Mouse (Mus musculus) intestine, postnatal 0 days (tissue): ENCODE data around the gene Plekhg5. TPM values are rescaled to one million over a fixed set of nuclear protein-coding genes. Genes with fewer than 3 reads are reported as not detected.

Experiments
- ATAC-seq: fragments of 200-750 bp; cut with Nextera tagmentation; 2 replicates; pipeline ENCODE4 v1.8.0; 2017; ENCODE audit warnings: mild to moderate bottlenecking, moderate TSS enrichment, moderate library complexity
- H3K27ac ChIP-seq: fragments of 300-500 bp; sonication (generic); 2 replicates; pipeline ENCODE4 v1.5.1; 2014; ENCODE audit warnings: mild to moderate bottlenecking, low read depth, low read length, moderate library complexity
- H3K27me3 ChIP-seq: fragments of 300-500 bp; sonication (generic); replicated peaks from 2 replicates; pipeline ENCODE4 v1.6.1; 2014; ENCODE audit warnings: low read length, mixed read lengths; ENCODE audit not compliant: control insufficient read depth, insufficient read depth
- H3K36me3 ChIP-seq: fragments of 300-500 bp; sonication (generic); 2 replicates; pipeline ENCODE4 v1.6.1; 2014; ENCODE audit warnings: mild to moderate bottlenecking, moderate library complexity; ENCODE audit not compliant: control insufficient read depth, insufficient read depth
- H3K4me1 ChIP-seq: fragments of 300-500 bp; sonication (generic); replicated peaks from 2 replicates; pipeline ENCODE4 v1.6.1; 2014; ENCODE audit warnings: antibody characterized with exemption, low read length, mixed read lengths; ENCODE audit not compliant: control insufficient read depth, insufficient read depth
- H3K4me2 ChIP-seq: fragments of 300-500 bp; sonication (generic); replicated peaks from 2 replicates; pipeline ENCODE4 v1.6.1; 2014; ENCODE audit warnings: low read depth, mild to moderate bottlenecking, moderate library complexity
- H3K4me3 ChIP-seq: fragments of 300-500 bp; sonication (generic); 2 replicates; pipeline ENCODE4 v1.5.1; 2014; ENCODE audit warnings: low read depth, low read length
- H3K9ac ChIP-seq: fragments of 300-500 bp; sonication (generic); 2 replicates; pipeline ENCODE4 v1.6.1; 2014; ENCODE audit warnings: mild to moderate bottlenecking, low read depth, low read length
- H3K9me3 ChIP-seq: fragments of 300-500 bp; sonication (generic); 2 replicates; pipeline ENCODE4 v1.6.1; 2016; ENCODE audit warnings: mixed run types; ENCODE audit not compliant: control insufficient read depth
- CTCF ChIP-seq: sonication (generic); IDR thresholded peaks from 2 replicates; pipeline ENCODE4 v1.5.1; 2016; ENCODE audit warnings: low read depth, mild to moderate bottlenecking, control low read depth, antibody characterized with exemption, moderate library complexity
- WGBS: fragments of 180-500 bp; shearing (Covaris S2); extraction: QIAGEN DNeasy Blood & Tissue Kit; methylation state at CpG from one replicate; pipeline ENCODE4 v1.1.7; 2014; 5-methylcytosine and 5-hydroxymethylcytosine counted together
- polyA plus RNA-seq: library from polyadenylated mRNA; unstranded; fragments of >200 nt; fragmentation: Nextera tagmentation; extraction: Ambion mirVana; gene quantifications from 2 replicates; pipeline ENCODE4 v1.2.1, GENCODE M21; 2015

Plekhg5 gene
- polyA plus RNA-seq = 14.0 and 19.6 TPM in 2 replicates

GRCm38 (mm10) chr4:152072121-152072601 lies at the start of gene Plekhg5:
Plekhg5 (plus strand) TSS chr4:152072498.
- Histone ChIP-seq H3K4me3 (no peak within 1 kb of the TSS), H3K4me1 (no peaks in the 10 kb centered on the region), H3K36me3 (no peaks in the 10 kb centered on the region), H3K27ac (no peak within 1 kb of the TSS), H3K27me3 (no peaks in the 10 kb centered on the region), H3K9ac (no peak within 1 kb of the TSS), H3K9me3 (no peaks in the 10 kb centered on the region), H3K4me2 (no peak within 1 kb of the TSS)
- WGBS = 49% methylated on average over 10 of the region's 10 CpGs
- ATAC-seq = no peak
- no peak for TF ChIP-seq CTCF

- Histone ChIP-seq H3K4me3 (no peak overlapping the region), H3K36me3 (peaks cover 49% of the 10 kb centered on the region), H3K9ac (no peak overlapping the region), H3K4me1 (peaks cover 5% of the 10 kb centered on the region), H3K27me3 (no peaks in the 10 kb centered on the region), H3K9me3 (no peaks in the 10 kb centered on the region), H3K27ac (no peak overlapping the region), H3K4me2 (no peak overlapping the region)
- TF ChIP-seq CTCF = no peak
- ATAC-seq = no peak
- 87% methylated on average over 8 of the region's 8 CpGs for WGBS
Observed at GRCm38 (mm10) chr4:152022506-152022905, 49.8 kb upstream of the Plekhg5 start.

GRCm38 (mm10) chr4:152024525-152024924 lies 47.8 kb upstream of the Plekhg5 start:
- 93% methylated on average over 11 of the region's 11 CpGs for WGBS

GRCm38 (mm10) chr4:152026751-152027508 lies 45.4 kb upstream of the Plekhg5 start:
- Histone ChIP-seq H3K4me3 (peak overlapping the region; percentile 65), H3K27me3 (no peaks in the 10 kb centered on the region), H3K9me3 (no peaks in the 10 kb centered on the region), H3K36me3 (peaks cover 19% of the 10 kb centered on the region), H3K4me1 (peaks cover 5% of the 10 kb centered on the region), H3K9ac (peak overlapping the region; percentile 41), H3K4me2 (peak overlapping the region; percentile 97), H3K27ac (peak overlapping the region; percentile 75)
- TF ChIP-seq CTCF = peak; percentile 36
- WGBS = 1% methylated on average over 35 of the region's 41 CpGs
- peak; percentile 55 for ATAC-seq

More at GRCm38 (mm10) chr4:152024525-152024924, 47.8 kb upstream of the Plekhg5 start:
- Histone ChIP-seq H3K9me3 (no peaks in the 10 kb centered on the region), H3K36me3 (peaks cover 41% of the 10 kb centered on the region), H3K27me3 (no peaks in the 10 kb centered on the region), H3K9ac (no peak overlapping the region; the same call in 1 of the 2 replicates), H3K4me1 (peaks cover 5% of the 10 kb centered on the region), H3K27ac (no peak overlapping the region), H3K4me2 (no peak overlapping the region), H3K4me3 (no peak overlapping the region)
- TF ChIP-seq CTCF = no peak
- no peak for ATAC-seq

- H3K9ac ChIP-seq = peak within 1 kb of the TSS; percentile 41
- peaks cover 5% of the 10 kb centered on the region for H3K4me1 ChIP-seq
- H3K4me2 ChIP-seq = peak within 1 kb of the TSS; percentile 97
- no peaks in the 10 kb centered on the region for H3K27me3 ChIP-seq
- H3K4me3 ChIP-seq = peak within 1 kb of the TSS; percentile 65
- H3K36me3 ChIP-seq = peaks cover 14% of the 10 kb centered on the region
- under 1% methylated on average over 33 of the region's 35 CpGs for WGBS
- TF ChIP-seq CTCF = peak; percentile 8
- peak within 1 kb of the TSS; percentile 75 for H3K27ac ChIP-seq
- no peaks in the 10 kb centered on the region for H3K9me3 ChIP-seq
- peak; percentile 97 for ATAC-seq
Observed at GRCm38 (mm10) chr4:152027524-152027923, 44.8 kb upstream of the Plekhg5 start, which contains the start of gene Zbtb48. Zbtb48 (minus strand) TSS chr4:152027671.

- WGBS = 67% methylated on average over 15 of the region's 15 CpGs
- no peak for TF ChIP-seq CTCF
- Histone ChIP-seq H3K4me2 (peak overlapping the region; percentile 97; the same call in 1 of the 2 replicates), H3K27ac (no peak overlapping the region), H3K4me3 (no peak overlapping the region), H3K9me3 (no peaks in the 10 kb centered on the region), H3K27me3 (no peaks in the 10 kb centered on the region), H3K36me3 (peaks cover 9% of the 10 kb centered on the region), H3K9ac (no peak overlapping the region), H3K4me1 (peaks cover 5% of the 10 kb centered on the region)
- ATAC-seq = no peak
Observed at GRCm38 (mm10) chr4:152028456-152028855, 43.8 kb upstream of the Plekhg5 start.
